Mouse (Mus musculus) myocyte (in vitro differentiated cells): Measurements from ENCODE around the gene Krtap5-2. TPM values are rescaled to one million over a fixed set of nuclear protein-coding genes. Genes with fewer than 3 reads are reported as not detected.
"Not testable (repeated sequence)": the region's sequence is repeated elsewhere in the genome, so short reads cannot be mapped to it uniquely, and the experiment has no call there.

ENCODE experiments used
- H3K27me3 ChIP-seq: one replicate; pipeline ENCODE4 v1.6.1; 2011; ENCODE audit not compliant: control insufficient read depth, insufficient read depth, insufficient read length
- H3K36me3 ChIP-seq: one replicate; pipeline ENCODE4 v1.6.1; 2011; ENCODE audit not compliant: control insufficient read depth, insufficient read depth
- H3K4me2 ChIP-seq: one replicate; pipeline ENCODE4 v1.6.1; 2011; ENCODE audit warnings: low read depth, control low read depth
- H3K4me3 ChIP-seq: one replicate; pipeline ENCODE4 v1.5.1; 2011; ENCODE audit warnings: mild to moderate bottlenecking, control low read depth, moderate library complexity
- H3K79me2 ChIP-seq: one replicate; pipeline ENCODE4 v1.6.1; 2011; ENCODE audit not compliant: control insufficient read depth, insufficient read depth
- H3ac ChIP-seq: one replicate; pipeline ENCODE4 v1.6.1; 2011; ENCODE audit not compliant: control insufficient read depth, insufficient read length
- CEBPB ChIP-seq: IDR thresholded peaks from 2 replicates; pipeline ENCODE4 v1.6.1; 2011; ENCODE audit warnings: mild to moderate bottlenecking, moderate library complexity; ENCODE audit not compliant: poor library complexity, insufficient read depth, severe bottlenecking
- E2F4 ChIP-seq: IDR thresholded peaks from one replicate; pipeline ENCODE4 v1.6.1; 2011; ENCODE audit warnings: mild to moderate bottlenecking, control low read depth, moderate library complexity; ENCODE audit not compliant: insufficient read depth
- MAX ChIP-seq: IDR thresholded peaks from one replicate; pipeline ENCODE4 v1.6.1; 2011; ENCODE audit warnings: low read depth, mild to moderate bottlenecking, control low read depth
- MYOD1 ChIP-seq, 3 experiments: IDR thresholded peaks; one replicate each; pipeline ENCODE4 v1.6.1; 2011; ENCODE audit warnings: control low read depth in 2 of 3, low read depth in 2 of 3, mild to moderate bottlenecking in 2 of 3, moderate library complexity in 1 of 3; ENCODE audit not compliant: insufficient read length in 2 of 3, control insufficient read depth in 1 of 3
- MYOG ChIP-seq, 3 experiments: IDR thresholded peaks; one replicate each; pipeline ENCODE4 v1.6.1; 2011; ENCODE audit warnings: control low read depth in 2 of 3, low read depth in 2 of 3, mild to moderate bottlenecking in 2 of 3; ENCODE audit not compliant: insufficient read length in 2 of 3, control insufficient read depth in 1 of 3, insufficient read depth in 1 of 3
- POLR2A ChIP-seq: IDR thresholded peaks from one replicate; pipeline ENCODE4 v1.6.1; 2011; ENCODE audit warnings: low read depth, mild to moderate bottlenecking, control low read depth, moderate library complexity; ENCODE audit not compliant: insufficient read length
- POLR2AphosphoS2 ChIP-seq: IDR thresholded peaks from one replicate; pipeline ENCODE4 v1.6.1; 2011; ENCODE audit warnings: low read depth, control low read depth; ENCODE audit not compliant: insufficient read length
- REST ChIP-seq: IDR thresholded peaks from one replicate; pipeline ENCODE4 v1.6.1; 2011; ENCODE audit warnings: mild to moderate bottlenecking, control low read depth, moderate library complexity; ENCODE audit not compliant: insufficient read depth, insufficient read length
- SRF ChIP-seq: IDR thresholded peaks from one replicate; pipeline ENCODE4 v1.6.1; 2011; ENCODE audit warnings: low read depth; ENCODE audit not compliant: control insufficient read depth, insufficient read length
- TCF12 ChIP-seq: IDR thresholded peaks from one replicate; pipeline ENCODE4 v1.6.1; 2011; ENCODE audit warnings: mild to moderate bottlenecking, control low read depth; ENCODE audit not compliant: poor library complexity, insufficient read depth, severe bottlenecking
- TCF3 ChIP-seq: IDR thresholded peaks from one replicate; pipeline ENCODE4 v1.6.1; 2011; ENCODE audit warnings: low read depth, control low read depth; ENCODE audit not compliant: insufficient read length
- USF1 ChIP-seq: IDR thresholded peaks from one replicate; pipeline ENCODE4 v1.6.1; 2011; ENCODE audit warnings: low read depth, mild to moderate bottlenecking, control low read depth, moderate library complexity
- polyA plus RNA-seq: library from polyadenylated mRNA; unstranded; fragments of >200 nt; fragmentation: generic; extraction: Trizol; gene quantifications from one replicate; pipeline ENCODE4 v1.2.1, GENCODE M21; 2012; ENCODE audit warnings: missing spikeins

Krtap5-2 gene
- polyA plus RNA-seq, 1 experiment, result not detected

DNA sequence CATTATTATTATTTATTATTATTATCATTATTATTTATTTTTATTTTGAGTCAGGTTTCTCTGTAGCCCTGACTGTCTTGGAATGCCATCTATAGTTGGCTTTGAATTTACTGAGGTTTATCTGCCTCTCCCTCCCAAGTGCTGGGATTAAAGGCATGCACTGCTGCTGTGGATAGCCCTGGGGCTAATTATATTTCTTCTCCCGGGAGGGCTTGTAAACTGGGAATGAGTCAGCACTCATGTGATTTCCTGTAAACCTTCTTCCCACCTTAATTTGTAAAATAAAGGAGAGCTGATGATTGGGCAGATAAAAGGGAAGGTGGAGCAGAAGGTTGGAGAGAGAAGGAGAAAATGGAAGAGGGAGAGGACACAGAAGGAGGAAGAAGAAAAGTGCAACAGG lies 35.1 kb downstream of the Krtap5-2 start:
- no peaks in the 10 kb centered on the region for H3K27me3 ChIP-seq
- H3K4me3 ChIP-seq, result no peak overlapping the region
- no peaks in the 10 kb centered on the region for H3K79me2 ChIP-seq
- no peak overlapping the region for H3ac ChIP-seq
- no peaks in the 10 kb centered on the region for H3K36me3 ChIP-seq
- TF ChIP-seq POLR2AphosphoS2 (no peak), POLR2A (no peak), SRF (no peak), REST (no peak), CEBPB (no peak), MAX (no peak), E2F4 (no peak), TCF3 (no peak)
- H3K4me2 ChIP-seq, result no peak overlapping the region

DNA sequence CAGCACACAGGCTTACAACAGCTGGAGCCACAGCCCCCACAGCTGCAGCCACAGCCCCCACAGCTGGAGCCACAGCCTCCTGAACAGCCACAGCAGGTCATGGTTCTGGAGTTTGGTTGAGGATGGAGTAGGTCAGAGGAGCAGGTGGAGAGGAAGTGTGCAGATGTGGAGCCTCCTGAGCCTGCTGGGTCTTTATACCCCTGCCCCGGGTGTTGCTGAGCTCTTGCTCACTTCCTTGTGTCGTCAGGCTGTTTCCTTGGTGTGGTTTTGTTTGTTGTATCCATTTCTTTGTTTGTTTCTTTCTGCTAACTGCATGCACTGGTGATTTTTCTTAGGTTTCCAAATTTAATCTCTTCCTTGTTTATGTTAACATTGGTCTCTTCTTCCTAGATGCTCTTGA lies 39.9 kb downstream of the Krtap5-2 start, which contains the start of gene Gm39115:
TSS of gene Gm39115 (minus strand) at position 101 of the 400 bp plus-strand sequence.
- H3K4me2 ChIP-seq, H3K36me3 ChIP-seq, H3K4me3 ChIP-seq, H3ac ChIP-seq, H3K79me2 ChIP-seq: not testable (repeated sequence)
- peaks cover 14% of the 10 kb centered on the region for H3K27me3 ChIP-seq

GRCm38 (mm10) chr7:142134206-142134995 lies 41.4 kb downstream of the Krtap5-2 start:
- Histone ChIP-seq H3K79me2 (no peaks in the 10 kb centered on the region), H3K4me3 (no peak overlapping the region), H3K27me3 (peaks cover 14% of the 10 kb centered on the region), H3ac (no peak overlapping the region), H3K4me2 (no peak overlapping the region), H3K36me3 (no peaks in the 10 kb centered on the region)
- no peak for TF ChIP-seq E2F4
- no peak for TF ChIP-seq POLR2AphosphoS2
- no peak for TF ChIP-seq REST
- no peak for TF ChIP-seq POLR2A

- Histone ChIP-seq H3ac (no peak overlapping the region), H3K27me3 (peaks cover 40% of the 10 kb centered on the region), H3K79me2 (no peaks in the 10 kb centered on the region), H3K36me3 (no peaks in the 10 kb centered on the region), H3K4me3 (no peak overlapping the region), H3K4me2 (no peak overlapping the region)
- no peak for TF ChIP-seq USF1
- no peak for TF ChIP-seq TCF3
- TF ChIP-seq POLR2AphosphoS2, result no peak
- no peak for TF ChIP-seq MYOG (IDR thresholded peaks at IDR 0.05; ENCODE audit: control insufficient read depth in 1 of 3, insufficient read depth in 1 of 3, insufficient read length in 2 of 3, low read depth in 2 of 3)
- no peak for TF ChIP-seq REST
- no peak for TF ChIP-seq SRF
- TF ChIP-seq E2F4, result no peak
- no peak for TF ChIP-seq TCF12
- no peak for TF ChIP-seq MYOD1 (IDR thresholded peaks at IDR 0.05; ENCODE audit: control insufficient read depth in 1 of 3, insufficient read length in 2 of 3, low read depth in 2 of 3)
These were observed 47.0 kb downstream of the Krtap5-2 start for GRCm38 (mm10) chr7:142128843-142129242.

Other genes with a start within 250 kb of the Krtap5-2 start
- gene Brsk2, start 226.3 kb downstream of the Krtap5-2 start, polyA plus RNA-seq, result 0.05 TPM
- gene Mob2, start 114.9 kb downstream of the Krtap5-2 start, polyA plus RNA-seq, result 39.2 TPM
- gene Dusp8, start 80.2 kb downstream of the Krtap5-2 start, polyA plus RNA-seq, result 9.1 TPM
- gene Gm45618, start 55.3 kb downstream of the Krtap5-2 start, polyA plus RNA-seq, result not detected
- not detected for gene Gm39115, start 40.0 kb downstream of the Krtap5-2 start, polyA plus RNA-seq
- not detected for gene Gm45337, start 31.4 kb downstream of the Krtap5-2 start, polyA plus RNA-seq
- not detected for gene Gm29735, start 18.9 kb downstream of the Krtap5-2 start, polyA plus RNA-seq
- gene Gm4553, start 10.3 kb downstream of the Krtap5-2 start, polyA plus RNA-seq, result not detected
- gene Gm10153, start 14.4 kb upstream of the Krtap5-2 start, polyA plus RNA-seq, result not detected
- not detected for gene Krtap5-3, start 25.4 kb upstream of the Krtap5-2 start, polyA plus RNA-seq
- not detected for gene Gm7579, start 35.9 kb upstream of the Krtap5-2 start, polyA plus RNA-seq
- not detected for gene Krtap5-5, start 54.0 kb upstream of the Krtap5-2 start, polyA plus RNA-seq
- gene Gm40460, start 65.1 kb upstream of the Krtap5-2 start, polyA plus RNA-seq, result not detected
- gene Gm2431, start 82.3 kb upstream of the Krtap5-2 start, polyA plus RNA-seq, result not detected
- gene Gm4559, start 98.4 kb upstream of the Krtap5-2 start, polyA plus RNA-seq, result not detected
- not detected for gene Krtap5-1, start 121.1 kb upstream of the Krtap5-2 start, polyA plus RNA-seq
- gene Krtap5-4, start 127.5 kb upstream of the Krtap5-2 start, polyA plus RNA-seq, result not detected
- 5.4 TPM for gene Ifitm10, start 197.7 kb upstream of the Krtap5-2 start, polyA plus RNA-seq
- 0.31 TPM for gene Gm49369, start 206.7 kb upstream of the Krtap5-2 start, polyA plus RNA-seq
- gene Ctsd, start 212.0 kb upstream of the Krtap5-2 start, polyA plus RNA-seq, result 887 TPM